Mouse (Mus musculus) mature B cell (primary cell): ENCODE results near the gene Tomm34.
"Not testable (repeated sequence)": the region's sequence is repeated elsewhere in the genome, so short reads cannot be mapped to it uniquely, and the experiment has no call there.

Source experiments
- in situ Hi-C: fragments of 300-500 bp; cut with MboI; formaldehyde crosslinking; loops from 2 replicates; pipeline ENCODE4 v1.14.3; 2019

Tomm34 gene

DNA sequence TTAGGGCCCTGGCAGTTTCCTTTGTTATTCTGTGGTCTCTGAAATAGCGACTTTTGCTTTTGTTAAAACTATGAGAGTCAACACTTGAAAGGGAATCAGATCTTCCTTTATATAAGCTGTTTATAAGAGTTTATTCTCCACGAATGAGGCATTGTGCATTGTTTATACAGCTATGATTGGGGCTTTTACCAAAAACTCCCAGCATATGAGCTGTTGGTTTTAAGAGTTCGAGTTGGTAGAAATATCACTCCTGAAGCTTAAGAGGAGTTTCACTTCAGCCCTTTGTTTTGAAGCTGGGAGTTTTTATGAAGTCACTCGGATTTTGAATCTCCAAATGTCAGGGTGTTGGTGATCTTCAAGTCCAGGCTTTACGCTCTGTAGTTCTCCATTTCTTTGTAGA, 6.9 kb upstream of the Tomm34 start:
- in situ Hi-C loops = no loop called here

DNA sequence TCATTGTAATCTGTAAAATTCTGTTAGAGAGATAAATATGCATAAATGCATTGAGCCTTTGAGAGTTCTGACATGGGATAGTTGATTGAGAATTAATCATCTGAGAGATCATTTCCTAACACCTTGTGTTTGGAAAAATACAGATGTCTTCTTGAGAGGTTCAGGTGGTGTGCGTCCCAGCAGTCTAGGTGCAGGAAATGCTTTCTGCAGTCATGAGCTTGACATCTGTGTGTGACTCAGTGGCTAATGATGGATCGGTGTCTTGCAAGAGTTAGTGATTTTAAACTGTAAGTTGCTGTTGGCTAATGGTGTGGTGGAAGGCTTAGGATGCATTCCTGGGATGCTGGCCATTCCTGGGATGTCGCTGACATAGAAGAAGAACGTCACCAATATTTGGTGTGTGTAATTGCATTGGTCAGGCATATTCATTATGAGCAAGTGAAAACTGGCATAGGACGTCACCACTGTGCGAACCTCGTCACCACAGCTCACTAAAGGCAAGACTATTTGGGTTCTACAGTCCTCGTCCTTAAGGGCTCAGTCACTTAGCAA, 6.0 kb upstream of the Tomm34 start:
- in situ Hi-C loops = no loop called here

DNA sequence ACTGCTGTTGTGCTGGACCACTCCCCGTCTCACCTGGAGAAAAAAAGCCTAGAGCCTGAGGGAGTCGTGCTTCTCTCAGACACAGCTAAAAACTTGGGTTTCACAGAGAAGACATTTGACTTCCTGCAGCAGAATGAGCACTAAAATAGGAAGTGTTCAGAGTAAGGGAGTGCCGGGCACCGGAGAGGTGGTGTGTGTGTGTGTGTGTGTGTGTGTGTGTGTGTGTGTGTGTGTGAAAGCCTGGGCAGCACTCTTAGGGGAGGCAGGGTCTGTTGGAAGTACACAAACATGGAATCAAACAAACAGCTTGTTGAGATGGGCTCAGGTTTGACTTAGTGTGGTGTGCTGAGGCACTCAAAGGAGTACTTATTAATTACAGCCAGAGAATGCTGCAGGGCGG, 4.1 kb upstream of the Tomm34 start:
- in situ Hi-C loops = no loop called here

DNA sequence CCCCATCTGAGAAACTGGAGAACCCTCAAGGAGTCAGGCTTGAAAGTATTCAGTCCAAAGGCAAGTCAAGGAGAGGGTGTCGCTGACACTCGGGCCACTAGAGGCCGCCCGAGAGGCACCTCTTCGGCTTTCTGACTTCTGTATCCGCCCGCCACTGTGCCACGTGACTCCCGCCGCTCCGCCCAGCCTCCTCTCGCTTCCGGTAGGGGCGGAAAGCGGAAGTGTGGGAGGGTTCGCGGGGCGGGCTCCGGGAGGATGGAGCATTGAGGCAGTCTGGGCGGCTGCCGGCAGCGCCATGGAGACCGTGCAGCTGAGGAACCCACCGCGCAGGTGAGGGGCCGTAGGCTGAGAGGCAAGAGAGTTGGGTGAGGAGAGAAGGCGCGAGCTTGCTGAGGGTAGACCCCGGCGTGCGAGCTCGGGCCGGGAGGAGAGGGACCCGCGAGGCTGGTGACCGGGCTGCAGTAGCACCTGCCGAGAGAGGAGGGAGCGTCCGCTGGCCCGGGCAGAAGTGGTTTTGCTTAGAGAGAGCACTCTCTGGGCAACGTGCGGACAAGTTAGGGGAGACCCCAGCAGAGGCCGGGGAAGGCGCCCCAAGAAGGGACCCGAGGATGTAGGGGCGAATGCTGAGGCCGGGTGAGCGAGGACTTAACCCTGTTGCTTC, 3.1 kb upstream of the Tomm34 start:
- in situ Hi-C loops = no loop called here

DNA sequence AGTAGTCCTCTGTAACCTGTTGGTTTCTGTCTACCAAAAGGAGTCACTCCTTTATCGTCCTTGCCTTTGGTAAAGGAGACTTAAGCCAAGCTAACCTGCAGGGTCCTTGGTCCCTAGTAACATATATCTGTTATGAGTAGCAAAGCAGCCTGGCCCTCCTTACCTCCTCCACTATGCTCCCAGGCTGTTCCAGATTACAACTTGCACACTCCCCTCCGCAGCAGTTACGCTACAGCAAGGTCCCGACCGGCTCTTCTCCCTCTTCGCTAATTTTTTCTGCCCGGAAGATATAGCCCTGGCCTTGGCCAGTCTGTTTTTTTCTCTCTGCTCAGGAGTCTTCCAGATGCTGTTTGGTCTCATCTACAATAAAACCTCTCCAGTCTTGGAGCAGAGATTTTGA, 2.2 kb upstream of the Tomm34 start:
- in situ Hi-C loops = no loop called here

DNA sequence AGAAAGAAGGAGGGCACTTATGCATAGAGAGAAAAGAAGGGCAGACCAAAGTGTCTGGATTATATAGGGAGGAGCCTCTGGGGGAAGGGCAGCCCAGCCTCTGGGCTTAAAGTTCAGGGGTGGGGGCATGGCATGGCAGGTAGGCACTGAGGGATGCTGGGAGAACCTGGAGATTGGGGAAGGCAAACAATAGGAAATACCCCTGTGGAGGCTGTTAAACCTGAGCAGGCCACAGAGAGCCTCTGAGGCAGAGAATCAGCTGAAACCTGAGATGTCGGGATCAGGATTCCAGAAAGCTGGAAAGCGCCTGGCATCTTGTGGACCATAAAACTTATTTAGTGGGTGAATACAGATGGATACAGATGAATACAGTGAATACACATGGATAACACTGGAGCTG, 1.1 kb upstream of the Tomm34 start:
- in situ Hi-C loops = no loop called here

DNA sequence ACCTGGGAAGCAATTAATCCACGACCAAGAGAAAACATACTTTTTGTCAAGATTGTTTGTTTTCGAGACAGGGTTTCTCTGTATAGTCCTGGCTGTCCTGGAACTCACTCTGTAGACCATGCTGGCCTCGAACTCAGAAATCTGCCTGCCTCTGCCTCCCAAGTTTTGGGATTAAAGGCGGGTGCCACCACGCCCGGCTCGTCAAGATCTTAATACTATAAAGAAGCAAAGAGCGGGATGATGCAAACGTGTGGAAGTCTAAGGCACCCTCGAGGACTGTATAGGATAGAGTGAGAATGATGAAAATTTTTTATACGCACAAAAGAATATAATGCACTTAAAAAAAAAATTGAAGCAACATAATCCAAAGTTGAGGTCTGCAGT, 460 bp upstream of the Tomm34 start:
- in situ Hi-C loops = not testable (repeated sequence)

DNA sequence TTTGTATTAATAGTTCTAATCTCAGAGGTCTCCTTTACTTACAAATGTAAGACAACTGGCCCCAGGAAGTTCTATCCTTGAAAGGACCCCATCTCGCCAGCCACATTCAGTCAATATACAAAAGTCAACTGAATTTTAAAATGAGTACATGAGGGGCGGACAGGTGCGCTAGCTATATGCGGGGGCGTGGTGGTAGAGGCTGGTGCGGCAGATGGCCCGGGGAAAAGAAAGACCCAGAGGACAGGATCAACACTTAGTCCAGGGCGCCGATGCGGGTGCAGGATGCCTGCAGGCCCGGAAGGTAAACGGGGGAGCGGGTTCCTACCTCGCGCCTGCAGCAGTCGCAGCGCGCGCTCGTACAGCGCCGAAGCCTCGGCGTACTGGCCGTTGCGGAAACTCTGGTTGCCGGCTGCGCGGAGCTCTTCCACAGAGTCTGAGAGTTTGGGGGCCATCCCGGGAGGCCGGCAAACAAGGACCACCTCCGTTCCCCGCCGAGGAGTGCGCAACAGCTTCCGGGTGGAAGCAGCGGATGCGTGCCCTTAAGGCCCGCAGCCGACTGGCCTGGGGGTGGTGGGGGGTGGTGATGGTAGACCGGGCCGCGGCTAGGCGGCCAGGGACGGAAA, 716 bp downstream of the Tomm34 start, which contains the start of gene Stk4:
Gene Stk4, plus strand, starts transcription at position 181 of the 623 bp plus-strand sequence.
- in situ Hi-C loops = no loop called here

DNA sequence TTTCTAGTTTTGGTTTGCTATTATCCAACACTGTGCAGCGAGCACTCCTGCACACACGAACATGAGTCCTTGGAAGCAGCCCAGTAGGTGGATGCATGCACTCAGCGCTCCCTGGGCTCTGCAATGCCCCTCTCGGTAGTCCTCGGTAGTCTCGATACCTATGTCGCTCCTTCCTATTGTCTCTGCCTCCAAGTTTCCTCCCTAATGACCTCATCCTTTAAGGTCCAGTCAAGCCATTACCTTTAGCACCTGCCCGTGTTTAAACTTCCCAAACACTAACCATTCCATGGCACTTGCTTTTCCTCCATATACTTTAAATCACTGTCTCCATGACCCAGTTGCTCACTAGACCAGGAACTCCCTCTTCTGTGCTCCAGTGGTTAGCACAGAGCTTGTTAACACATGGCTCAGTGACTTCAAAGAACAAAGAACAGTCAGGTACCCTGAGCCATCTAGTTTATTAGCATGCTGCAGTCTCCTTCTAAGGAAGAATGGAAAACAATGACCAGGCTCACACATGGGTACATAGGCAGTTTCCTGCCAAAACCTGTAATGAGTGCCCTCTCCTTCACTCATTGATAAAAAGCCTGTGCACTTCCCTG, 11.2 kb downstream of the Tomm34 start:
- in situ Hi-C loops = no loop called here

DNA sequence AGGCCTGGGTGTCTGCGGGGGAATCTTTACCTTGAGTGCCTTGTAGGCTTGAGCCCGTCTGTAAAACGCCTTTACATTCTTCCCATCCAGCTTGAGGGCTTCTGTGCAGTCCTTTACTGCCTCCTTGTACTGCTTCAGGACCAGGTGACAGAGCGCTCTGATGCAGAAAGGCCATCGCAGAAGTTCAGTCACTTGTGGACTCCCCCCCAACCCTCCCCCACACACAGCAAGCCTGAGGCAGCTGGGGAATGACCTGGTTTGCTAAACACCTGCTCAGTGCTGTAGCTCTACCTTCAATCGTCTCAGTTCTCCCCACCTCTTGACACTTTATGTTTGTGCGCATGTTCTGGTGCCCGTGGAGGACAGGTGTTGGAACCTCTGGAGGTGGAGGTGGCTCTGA, 16.3 kb downstream of the Tomm34 start:
- in situ Hi-C loops = no loop called here

DNA sequence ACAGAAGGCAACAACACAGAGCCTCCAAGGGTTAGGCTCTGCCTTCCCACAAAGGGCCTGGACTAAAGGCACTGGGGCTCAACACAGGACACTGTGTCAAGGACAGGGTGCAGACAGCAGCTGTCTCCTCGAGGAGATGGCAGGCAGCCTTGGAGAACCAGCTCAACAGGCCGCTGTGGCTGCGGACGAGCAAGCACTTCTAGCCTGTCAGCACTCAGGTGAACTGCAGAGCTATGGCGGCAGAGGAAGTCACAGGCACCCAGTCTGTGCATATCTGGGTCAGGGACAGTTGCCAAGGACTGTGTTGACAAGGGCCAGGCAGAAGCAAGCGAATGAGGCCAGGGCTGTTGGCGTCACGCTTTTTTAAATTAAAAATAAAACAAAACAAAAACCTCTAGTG, 17.2 kb downstream of the Tomm34 start:
- in situ Hi-C loops = no loop called here

DNA sequence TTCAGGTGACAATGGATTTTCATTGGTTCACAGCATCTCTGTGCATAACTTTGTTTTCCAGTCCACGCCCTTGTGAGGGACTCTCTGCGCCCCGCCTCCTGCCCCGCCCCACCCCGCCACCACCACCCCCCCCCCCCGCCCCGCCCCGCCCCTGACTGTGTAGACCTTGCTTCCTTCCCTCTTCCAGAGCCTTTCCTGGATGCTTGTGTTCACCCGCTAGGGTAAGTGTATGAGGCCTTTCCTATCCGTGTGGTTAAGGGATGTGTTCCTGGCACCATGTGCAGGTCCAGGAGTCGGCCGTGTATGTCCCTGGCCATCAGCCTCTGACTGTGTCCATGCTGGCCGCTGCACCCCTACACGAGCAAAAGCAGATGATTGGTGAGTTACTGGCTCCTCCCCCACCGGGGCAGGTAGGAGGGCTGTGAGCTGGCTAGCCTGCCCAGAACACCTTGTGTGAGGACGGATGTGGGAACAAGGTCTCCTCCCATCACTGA, 23.7 kb downstream of the Tomm34 start:
- in situ Hi-C loops = no loop called here

DNA sequence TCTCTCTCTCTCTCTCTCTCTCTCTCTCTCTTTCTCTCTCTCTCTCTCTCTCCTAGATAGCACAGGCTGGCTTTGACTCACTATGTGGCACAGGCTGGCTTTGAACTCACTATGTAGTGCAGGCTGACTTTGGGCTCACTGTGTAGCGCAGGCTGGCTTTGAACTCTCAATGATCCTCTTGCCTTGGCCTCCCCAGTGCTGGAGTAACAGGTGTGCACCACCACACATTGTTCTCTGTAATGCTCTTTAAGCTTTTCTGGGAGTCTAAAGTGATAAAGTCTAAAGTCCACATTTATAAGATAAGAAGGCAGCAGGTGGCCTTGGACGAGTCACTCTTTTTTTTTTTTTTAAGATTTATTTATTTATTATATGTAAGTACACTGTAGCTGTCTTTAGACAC, 29.4 kb downstream of the Tomm34 start:
- in situ Hi-C loops = no loop called here

DNA sequence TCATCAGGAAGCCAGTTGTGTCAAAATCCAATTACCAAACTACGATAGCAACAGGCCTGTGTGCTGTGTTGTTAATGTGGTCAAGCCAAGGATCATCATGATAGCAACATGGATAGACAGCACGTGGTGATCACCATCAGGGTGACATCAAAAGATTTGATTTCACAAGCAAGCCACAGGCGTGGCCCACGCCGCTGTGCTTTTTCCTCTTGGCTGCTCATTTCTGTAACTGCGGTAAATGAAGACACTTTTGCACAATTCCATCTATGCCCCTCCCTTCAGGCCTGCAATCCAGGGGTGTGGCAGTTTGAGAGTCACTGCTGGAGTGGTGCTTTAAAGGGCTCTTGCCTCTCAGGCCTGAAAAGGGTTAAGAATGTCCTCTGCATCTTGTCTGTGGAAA, 30.0 kb downstream of the Tomm34 start:
- in situ Hi-C loops = no loop called here

DNA sequence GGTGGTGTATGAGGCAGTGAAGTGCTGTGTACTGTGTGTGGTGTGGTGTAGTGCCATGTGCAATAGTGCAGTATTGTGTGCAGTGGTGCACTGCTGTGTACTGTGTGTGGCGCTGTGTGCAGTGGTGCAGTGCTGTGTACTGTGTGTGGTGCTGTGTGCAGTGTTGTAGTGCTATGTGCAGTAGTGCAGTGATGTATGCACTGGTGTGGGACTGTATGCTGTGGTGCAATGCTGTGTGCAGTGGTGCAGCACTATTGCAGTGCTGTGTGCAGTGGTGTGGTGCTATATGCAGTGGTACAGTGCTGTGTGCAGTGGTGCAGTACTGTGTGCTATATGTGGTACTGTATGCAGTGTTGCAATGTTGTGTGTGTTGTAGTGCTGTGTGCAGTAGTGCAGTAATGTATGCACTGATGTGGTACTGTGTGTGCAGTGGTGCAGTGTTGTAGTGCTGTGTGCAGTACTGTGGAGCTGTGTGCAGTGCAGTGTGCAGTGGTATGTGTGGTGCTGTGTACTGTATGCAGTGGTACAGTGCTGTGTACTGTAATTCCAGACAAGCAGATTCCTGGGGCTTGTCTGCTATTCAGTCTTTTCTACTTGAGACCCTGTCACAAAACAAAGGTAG, 32.5 kb downstream of the Tomm34 start:
- in situ Hi-C loops = no loop called here

DNA sequence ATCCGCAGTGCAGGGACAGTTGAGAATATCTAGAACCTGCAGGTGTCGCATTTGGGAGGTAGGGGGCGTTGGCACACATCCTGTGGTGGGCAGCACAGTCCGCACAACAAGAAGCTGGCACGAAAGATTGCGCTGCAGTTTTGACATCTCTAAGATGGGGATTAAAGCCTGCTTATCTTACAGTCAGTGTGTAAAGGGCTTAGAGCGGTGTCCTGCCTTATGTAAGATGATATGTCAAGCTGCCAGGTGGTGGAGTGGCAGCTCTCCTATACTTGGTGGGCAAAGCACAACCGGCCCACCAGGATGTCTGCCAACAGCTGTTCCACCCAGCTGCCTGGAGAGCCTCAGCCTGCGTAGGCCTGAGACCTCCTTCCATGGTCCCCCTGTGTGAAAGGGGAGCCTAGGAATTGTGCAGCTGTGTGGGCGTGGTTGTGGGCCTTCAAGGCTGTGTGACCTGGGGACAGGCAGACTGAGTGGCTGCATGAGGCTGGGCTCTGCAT, 34.4 kb downstream of the Tomm34 start:
- in situ Hi-C loops = no loop called here

DNA sequence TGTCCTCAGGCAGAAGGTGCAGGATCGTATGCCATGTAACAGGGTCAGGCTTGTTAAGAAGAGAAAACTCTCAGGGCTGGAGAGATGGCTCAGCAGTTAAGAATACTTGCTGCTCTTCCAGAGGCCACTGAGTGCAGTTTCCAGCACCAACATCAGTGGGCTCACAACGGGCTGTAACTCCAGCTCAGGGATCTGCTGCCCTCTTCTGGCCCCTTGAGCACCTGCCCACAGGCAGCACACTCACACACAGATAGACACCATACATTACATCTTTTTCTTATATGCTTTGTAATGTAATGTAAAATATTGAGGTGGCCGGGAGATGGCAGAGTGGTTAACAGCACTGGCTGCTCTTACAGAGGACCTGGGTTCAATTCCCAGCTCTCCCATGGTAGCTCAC, 38.0 kb downstream of the Tomm34 start:
- in situ Hi-C loops = no loop called here

DNA sequence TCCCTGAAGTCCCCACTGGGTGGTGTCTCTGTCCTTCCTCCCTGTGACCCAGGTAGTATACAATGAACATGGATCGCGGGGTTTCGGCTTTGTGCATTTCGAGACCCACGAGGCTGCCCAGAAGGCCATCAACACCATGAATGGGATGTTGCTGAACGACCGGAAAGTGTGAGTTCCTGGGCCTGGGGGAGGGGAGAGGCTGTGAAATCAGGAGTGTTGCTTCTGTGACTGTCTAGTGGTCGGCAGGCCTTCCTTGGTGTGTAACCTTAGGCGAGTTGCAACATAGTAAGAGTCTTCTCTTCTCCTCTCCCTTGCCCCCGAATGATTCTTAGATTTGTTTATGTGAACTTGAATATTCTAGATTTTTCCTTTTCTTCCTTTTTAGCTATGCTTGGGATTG, 39.8 kb downstream of the Tomm34 start:
- in situ Hi-C loops = no loop called here

DNA sequence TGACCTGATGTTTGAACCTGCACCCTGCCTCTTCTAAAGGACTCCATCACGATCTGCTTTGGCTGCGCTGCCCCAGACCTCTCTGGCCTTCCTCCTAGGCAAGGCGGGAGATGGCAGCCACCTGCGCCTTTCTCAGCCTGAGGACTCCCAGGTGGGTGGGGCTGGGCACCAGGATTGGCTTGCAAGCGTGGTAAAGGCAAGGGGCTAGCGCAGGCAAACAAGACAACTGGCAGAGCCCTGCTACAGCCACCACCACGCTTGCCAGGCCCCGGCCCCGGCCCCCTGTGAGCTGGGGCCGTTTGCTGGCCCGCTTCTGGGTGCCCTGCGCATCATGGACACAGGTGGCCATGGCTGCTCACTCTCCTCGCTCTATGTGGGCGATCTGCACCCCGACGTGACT, 45.8 kb downstream of the Tomm34 start, which contains the start of gene Pabpc1l:
Gene Pabpc1l, plus strand, starts transcription at position 301 of the 400 bp plus-strand sequence.
- in situ Hi-C loops = no loop called here

DNA sequence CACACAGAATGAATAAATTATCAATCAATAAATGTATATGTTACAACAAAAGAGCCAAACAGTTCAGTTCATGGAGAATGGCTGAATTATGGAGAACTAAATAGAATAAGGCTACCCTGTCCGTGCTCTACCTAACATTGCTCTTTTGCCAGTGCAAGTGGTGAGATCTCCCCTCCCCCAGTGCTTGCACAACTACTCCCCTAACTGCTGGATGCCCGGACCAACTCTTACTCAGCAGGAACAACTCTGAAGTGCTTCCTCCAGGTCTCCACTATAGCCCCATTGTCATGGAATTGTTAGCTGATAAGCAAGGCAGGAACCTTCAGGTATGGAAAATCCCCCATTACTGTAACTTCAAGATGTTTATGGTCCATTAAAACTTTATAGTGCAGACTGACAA, 48.9 kb downstream of the Tomm34 start:
- in situ Hi-C loops = no loop called here

DNA sequence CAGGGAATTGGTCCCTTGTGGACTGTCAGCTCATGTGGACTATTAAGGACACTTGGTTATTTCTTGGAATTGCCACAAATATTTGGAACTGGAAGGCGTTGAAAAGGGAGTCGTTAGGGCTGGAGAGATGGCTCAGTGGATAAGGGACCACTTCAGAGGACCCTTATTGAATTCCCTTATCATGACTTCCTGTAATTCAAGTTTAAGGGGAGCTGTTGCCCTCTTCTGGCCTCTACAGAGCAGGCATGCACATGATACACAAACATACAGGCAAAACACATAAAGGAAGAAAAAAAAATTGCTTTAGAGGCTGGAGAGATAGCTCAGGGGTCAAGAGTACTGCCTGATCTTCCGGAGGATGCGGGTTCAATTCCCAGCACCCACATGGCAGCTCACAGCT, 51.0 kb downstream of the Tomm34 start:
- in situ Hi-C loops = no loop called here

DNA sequence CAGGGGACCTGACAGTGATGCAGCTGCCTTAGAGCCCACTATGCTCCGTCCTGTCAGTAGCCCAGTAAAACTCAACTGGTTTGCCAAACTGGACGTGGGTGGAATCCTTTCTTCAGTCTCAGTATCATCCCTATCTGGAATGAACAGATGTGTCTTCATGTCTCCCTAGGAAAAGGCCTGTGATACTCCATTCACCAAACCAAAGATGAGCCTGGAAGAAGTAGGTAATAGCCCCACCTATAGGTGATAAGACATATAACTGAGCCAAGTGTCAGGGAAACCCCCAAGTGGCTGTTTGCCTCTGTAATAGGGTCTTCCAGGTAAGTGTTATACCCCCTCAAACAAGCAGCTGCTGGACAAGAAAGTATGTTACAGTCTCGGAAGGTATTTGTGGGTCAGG, 52.1 kb downstream of the Tomm34 start:
- in situ Hi-C loops = no loop called here
